8 mouse cellular contexts compared by ENCODE assay signal in the genomic region with DNA sequence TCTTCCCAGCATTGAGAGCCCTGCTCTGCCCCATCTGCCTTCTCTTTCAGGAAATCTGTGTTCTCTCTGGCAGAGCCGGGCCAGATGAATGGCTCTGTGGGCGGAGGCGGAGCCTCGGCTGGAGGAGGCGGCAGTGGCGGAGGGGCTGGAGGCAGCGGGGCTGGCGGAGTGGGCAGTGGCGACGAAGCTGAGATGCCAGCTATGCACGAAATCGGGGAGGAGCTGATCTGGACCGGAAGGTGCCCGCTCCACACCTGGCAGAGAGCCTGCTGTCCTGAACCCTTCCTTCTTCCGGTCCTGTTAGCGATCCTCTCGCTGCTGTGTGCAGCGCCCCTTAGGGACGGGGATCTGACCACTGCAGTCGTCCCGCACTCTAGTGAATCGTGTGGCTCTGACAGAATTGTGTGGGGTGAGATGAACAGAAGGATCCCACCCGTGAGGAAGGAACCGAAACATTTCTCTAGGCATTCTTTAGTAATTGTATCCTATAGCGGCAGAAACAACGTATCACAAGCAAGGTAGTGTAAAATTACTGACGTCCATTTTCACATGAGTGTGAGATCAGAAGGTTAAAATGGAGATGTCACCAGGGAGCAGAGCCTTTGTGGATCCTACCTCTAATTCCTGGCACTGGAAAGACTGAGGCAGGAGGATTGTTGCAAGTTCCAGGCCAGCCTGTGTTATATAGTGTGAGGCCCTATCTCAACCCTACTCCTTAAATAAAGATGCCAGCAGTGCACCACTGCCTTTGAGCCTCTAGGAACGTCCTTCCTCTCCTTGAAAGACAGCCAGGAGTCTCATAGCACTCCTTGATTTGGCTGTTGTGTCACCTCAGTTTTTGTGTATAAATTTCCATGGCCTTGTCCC. TPM values are rescaled to one million over a fixed set of nuclear protein-coding genes. Genes with fewer than 3 reads are reported as not detected.
DNase-seq lines count a peak whose midpoint lies in the region; ATAC-seq and TF ChIP-seq lines count a peak whose summit lies in the region.

No protein-coding gene starts in this region.

- peak overlapping the region; percentile 82 for H3K4me3 ChIP-seq in E14TG2a.4 (replicated peaks; ENCODE audit: low read length)
- H3K4me3 ChIP-seq in forebrain, embryonic 14.5 days (ENCODE audit: low read depth, low read length): peak overlapping the region; percentile 39
- peak overlapping the region; percentile 61 for H3K4me3 ChIP-seq in liver, embryonic 16.5 days (ENCODE audit: low read depth, low read length)
- peak overlapping the region; percentile 49 for H3K4me3 ChIP-seq in neural tube, embryonic 12.5 days
- peak overlapping the region; percentile 47 for H3K4me3 ChIP-seq in stomach, postnatal 0 days (ENCODE audit: low read depth, low read length)

- peak; percentile 94 for DNase-seq in forebrain, embryonic 14.5 days (ENCODE audit: low spot score)
- peak; percentile 92 to 93 for DNase-seq in heart, postnatal 10 days
- peak; percentile 70 for DNase-seq in large intestine, adult 2 months (ENCODE audit: low read depth, low spot score)
- peak; percentile 95 for DNase-seq in stomach, postnatal 0 days (ENCODE audit: low spot score)

- intact Hi-C loops in heart, postnatal 10 days (cut with DNase I): loop anchor here (1.0 to 5.0 kb wide), 3 partner anchors 53 to 146 kb away; a partner anchor contains a TSS

- peak; percentile 96 for ATAC-seq in cerebellum, adult (ENCODE audit: insufficient number of reproducible peaks, low FRiP score, low TSS enrichment)
- ATAC-seq in forebrain, embryonic 14.5 days: peak; percentile 95
- peak; percentile 58; the same call in 1 of the 2 replicates for ATAC-seq in liver, embryonic 16.5 days (ENCODE audit: low read depth)
- ATAC-seq in neural tube, embryonic 12.5 days (ENCODE audit: low FRiP score, low read depth): peak; percentile 91
- ATAC-seq in stomach, postnatal 0 days (ENCODE audit: low FRiP score, low TSS enrichment): peak; percentile 98

- H3K4me1 ChIP-seq in E14TG2a.4 (replicated peaks; ENCODE audit: low read depth, low read length): peaks cover 20% of the 10 kb centered on the region; the same call in 1 of the 2 replicates
- peaks cover 5% of the 10 kb centered on the region; the same call in 1 of the 2 replicates for H3K4me1 ChIP-seq in forebrain, embryonic 14.5 days (ENCODE audit: control insufficient read depth, insufficient read depth, low read length)
- H3K4me1 ChIP-seq in liver, embryonic 16.5 days (ENCODE audit: control insufficient read depth, low read depth, low read length): no peaks in the 10 kb centered on the region
- peaks cover 6% of the 10 kb centered on the region; the same call in 1 of the 2 replicates for H3K4me1 ChIP-seq in neural tube, embryonic 12.5 days
- H3K4me1 ChIP-seq in stomach, postnatal 0 days (replicated peaks; ENCODE audit: control insufficient read depth, insufficient read depth): no peaks in the 10 kb centered on the region

- peaks cover 57% of the 10 kb centered on the region for H3K27me3 ChIP-seq in E14TG2a.4 (ENCODE audit: insufficient read depth, low read length)
- H3K27me3 ChIP-seq in forebrain, embryonic 14.5 days (replicated peaks; ENCODE audit: control insufficient read depth, insufficient read depth, low read length): no peaks in the 10 kb centered on the region
- H3K27me3 ChIP-seq in liver, embryonic 16.5 days (ENCODE audit: control insufficient read depth, insufficient read depth, low read depth, low read length): peaks cover 3% of the 10 kb centered on the region; the same call in 1 of the 2 replicates
- H3K27me3 ChIP-seq in neural tube, embryonic 12.5 days (replicated peaks): no peaks in the 10 kb centered on the region
- no peaks in the 10 kb centered on the region for H3K27me3 ChIP-seq in stomach, postnatal 0 days (ENCODE audit: control insufficient read depth, insufficient read depth, low read length)

- peaks cover 3% of the 10 kb centered on the region; the same call in 1 of the 2 replicates for H3K9me3 ChIP-seq in E14TG2a.4 (ENCODE audit: low read length)
- H3K9me3 ChIP-seq in forebrain, embryonic 14.5 days (replicated peaks; ENCODE audit: control insufficient read depth, low read length): no peaks in the 10 kb centered on the region
- no peaks in the 10 kb centered on the region for H3K9me3 ChIP-seq in liver, embryonic 16.5 days (replicated peaks; ENCODE audit: control insufficient read depth, low read length)
- H3K9me3 ChIP-seq in neural tube, embryonic 12.5 days: no peaks in the 10 kb centered on the region
- no peaks in the 10 kb centered on the region for H3K9me3 ChIP-seq in stomach, postnatal 0 days (ENCODE audit: control insufficient read depth, low read length)

- H3K27ac ChIP-seq in forebrain, embryonic 14.5 days (ENCODE audit: low read depth, low read length): peak overlapping the region; percentile 89
- H3K27ac ChIP-seq in liver, embryonic 16.5 days (ENCODE audit: low read length): no peak overlapping the region
- peak overlapping the region; percentile 66 for H3K27ac ChIP-seq in neural tube, embryonic 12.5 days
- peak overlapping the region; percentile 61 for H3K27ac ChIP-seq in stomach, postnatal 0 days (replicated peaks)

- H3K9ac ChIP-seq in forebrain, embryonic 14.5 days (ENCODE audit: low read length): peak overlapping the region; percentile 66
- peak overlapping the region; percentile 46 for H3K9ac ChIP-seq in liver, embryonic 16.5 days (ENCODE audit: low read depth, low read length)
- H3K9ac ChIP-seq in neural tube, embryonic 12.5 days: peak overlapping the region; percentile 69
- peak overlapping the region; percentile 62 for H3K9ac ChIP-seq in stomach, postnatal 0 days (ENCODE audit: low read length)

- no peaks in the 10 kb centered on the region for H3K36me3 ChIP-seq in E14TG2a.4 (ENCODE audit: insufficient read depth, low read length)
- H3K36me3 ChIP-seq in forebrain, embryonic 14.5 days (ENCODE audit: control insufficient read depth, insufficient read depth, low read length): no peaks in the 10 kb centered on the region
- H3K36me3 ChIP-seq in liver, embryonic 16.5 days (ENCODE audit: control insufficient read depth, insufficient read depth): no peaks in the 10 kb centered on the region
- H3K36me3 ChIP-seq in neural tube, embryonic 12.5 days: no peaks in the 10 kb centered on the region
- H3K36me3 ChIP-seq in stomach, postnatal 0 days (ENCODE audit: control insufficient read depth, insufficient read depth, low read length): no peaks in the 10 kb centered on the region

- TF ChIP-seq CTCF in E14TG2a.4 (conservative IDR thresholded peaks at IDR 0.05; ENCODE audit: low read length): peak; percentile 16; the same call in 1 of the 2 replicates
- TF ChIP-seq CTCF in stomach, postnatal 0 days (IDR thresholded peaks at IDR 0.05; ENCODE audit: low read depth): peak; percentile 92

- no peak for TF ChIP-seq EP300 in stomach, postnatal 0 days (optimal IDR thresholded peaks at IDR 0.05)

- peak overlapping the region; percentile 54 for H3K4me2 ChIP-seq in forebrain, embryonic 14.5 days (ENCODE audit: low read length)
- peak overlapping the region; percentile 65 for H3K4me2 ChIP-seq in liver, embryonic 16.5 days (ENCODE audit: low read depth, low read length)
- H3K4me2 ChIP-seq in neural tube, embryonic 12.5 days (replicated peaks): peak overlapping the region; percentile 62
- peak overlapping the region; percentile 60 for H3K4me2 ChIP-seq in stomach, postnatal 0 days (replicated peaks; ENCODE audit: low read depth)

- 2% methylated on average over 28 of the region's 28 CpGs for WGBS in forebrain, embryonic 14.5 days
- 2% methylated on average over 28 of the region's 28 CpGs for WGBS in large intestine, adult 2 months
- WGBS in liver, embryonic 16.5 days (ENCODE audit: insufficient replicate concordance): 2% methylated on average over 27 of the region's 28 CpGs
- 2% methylated on average over 28 of the region's 28 CpGs for WGBS in neural tube, embryonic 12.5 days
- WGBS in stomach, postnatal 0 days: 3% methylated on average over 28 of the region's 28 CpGs

RNA-seq across cellular contexts. Expression of a gene that starts 48.7 kb away (rescaled TPM):
- polyA plus RNA-seq in forebrain, embryonic 14.5 days (2014; fragmentation: Nextera tagmentation; extraction: Ambion mirVana): 0.63 and 0.78 TPM in 2 replicates
- not detected for total RNA-seq in heart, postnatal 10 days (2021)
- 0.88 and 4.0 TPM in 2 replicates for polyA plus RNA-seq in large intestine, adult 2 months (2012; rRNA removed)
- polyA plus RNA-seq in liver, embryonic 16.5 days (2015; fragmentation: Nextera tagmentation; extraction: Ambion mirVana): 0.89 and 0.93 TPM in 2 replicates
- 0.18 and 0.34 TPM in 2 replicates for polyA plus RNA-seq in neural tube, embryonic 12.5 days (2016; fragmentation: Nextera tagmentation; extraction: Ambion mirVana)
- 0.08 and 0.18 TPM in 2 replicates for polyA plus RNA-seq in stomach, postnatal 0 days (2015; fragmentation: Nextera tagmentation; extraction: Ambion mirVana)

RNA-seq across cellular contexts. Expression of a gene that starts 57.3 kb away (rescaled TPM):
- polyA plus RNA-seq in forebrain, embryonic 14.5 days (2014; fragmentation: Nextera tagmentation; extraction: Ambion mirVana): 25.3 and 27.2 TPM in 2 replicates
- total RNA-seq in heart, postnatal 10 days (2021): 1 to 10 TPM; 5.0 to 5.4 TPM
- polyA plus RNA-seq in large intestine, adult 2 months (2012; rRNA removed): 7.6 and 9.6 TPM in 2 replicates
- polyA plus RNA-seq in liver, embryonic 16.5 days (2015; fragmentation: Nextera tagmentation; extraction: Ambion mirVana): 59.6 and 64.3 TPM in 2 replicates
- polyA plus RNA-seq in neural tube, embryonic 12.5 days (2016; fragmentation: Nextera tagmentation; extraction: Ambion mirVana): 30.8 and 33.1 TPM in 2 replicates
- polyA plus RNA-seq in stomach, postnatal 0 days (2015; fragmentation: Nextera tagmentation; extraction: Ambion mirVana): 21.1 and 23.0 TPM in 2 replicates

RNA-seq across cellular contexts. Expression of a gene that starts 57.4 kb away (rescaled TPM):
- 34.5 and 37.6 TPM in 2 replicates for polyA plus RNA-seq in forebrain, embryonic 14.5 days (2014; fragmentation: Nextera tagmentation; extraction: Ambion mirVana)
- total RNA-seq in heart, postnatal 10 days (2021): 10 to 100 TPM; 30.5 to 35.1 TPM
- 24.2 and 28.6 TPM in 2 replicates for polyA plus RNA-seq in large intestine, adult 2 months (2012; rRNA removed)
- polyA plus RNA-seq in liver, embryonic 16.5 days (2015; fragmentation: Nextera tagmentation; extraction: Ambion mirVana): 31.5 and 32.0 TPM in 2 replicates
- 46.4 and 48.5 TPM in 2 replicates for polyA plus RNA-seq in neural tube, embryonic 12.5 days (2016; fragmentation: Nextera tagmentation; extraction: Ambion mirVana)
- polyA plus RNA-seq in stomach, postnatal 0 days (2015; fragmentation: Nextera tagmentation; extraction: Ambion mirVana): 31.0 and 32.5 TPM in 2 replicates
